ENCODE assay signal across 21 mouse cellular contexts in the genomic region with DNA sequence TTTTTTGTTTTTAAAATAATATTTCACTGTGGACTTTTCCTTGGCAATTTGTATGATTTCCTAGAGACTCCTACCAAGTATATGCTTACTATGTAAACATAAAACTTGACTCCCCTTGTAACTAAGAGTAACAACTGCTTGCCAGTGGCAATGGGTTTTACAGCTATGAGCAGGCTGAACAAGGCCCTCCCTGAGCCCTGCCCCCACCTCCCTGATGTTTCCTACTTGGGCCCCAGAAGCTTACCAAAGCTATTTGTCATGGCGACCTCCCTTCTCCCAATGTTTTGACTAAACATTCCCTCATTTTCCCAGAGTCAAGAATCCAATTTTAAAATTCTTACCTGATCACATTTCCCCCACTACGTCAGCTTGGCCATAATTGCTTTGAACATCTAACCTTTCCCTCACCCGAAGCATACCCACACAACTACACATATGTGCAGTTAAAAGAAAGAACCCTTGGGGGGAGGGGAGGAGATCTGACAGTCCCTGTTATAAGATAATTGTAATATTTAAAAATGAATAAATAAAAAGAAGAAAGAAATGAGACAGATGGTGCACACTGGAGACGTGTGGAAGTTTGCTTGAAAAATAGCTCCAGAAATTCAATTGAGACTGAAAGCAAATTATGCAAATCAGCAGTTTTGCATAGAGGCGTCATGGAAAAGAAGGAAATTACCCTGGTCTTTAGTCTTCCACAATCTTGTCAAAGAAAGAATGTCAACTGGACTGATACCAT. TPM values are rescaled to one million over a fixed set of nuclear protein-coding genes. Genes with fewer than 3 reads are reported as not detected.
DNase-seq lines count a peak whose midpoint lies in the region; ATAC-seq lines count a peak whose summit lies in the region.
"Had no signal": no experiment of that assay in that cellular context is flagged by ENCODE, and none has a peak within 500 bp of the region (broad histone marks: within the 10 kb centered on the region; RNA-seq: fewer than 3 reads in every experiment).

No protein-coding gene starts in this region.

- no peak for DNase-seq in hindbrain, embryonic 10.5 days (ENCODE audit: low spot score)
- DNase-seq in lung, adult 18-20 months, result no peak
- DNase-seq in embryo, embryonic 11 days, result peak; percentile 41
- DNase-seq in layer of hippocampus, postnatal 36 days, result no peak
- no peak for DNase-seq in spleen, postnatal 4 days (ENCODE audit: low spot score in 2 of 2)
- DNase-seq: cerebellum, postnatal 10 days; gastrocnemius, adult 2 months; heart, adult 18-20 months; left cerebral cortex, postnatal 4 days; lung, postnatal 14 days; thymus, postnatal 4 days had no signal

- no peak overlapping the region for H3K4me2 ChIP-seq in hindbrain, embryonic 13.5 days
- no peak overlapping the region for H3K4me2 ChIP-seq in lung, embryonic 16.5 days (ENCODE audit: low read depth, low read length)
- no peak overlapping the region for H3K4me2 ChIP-seq in forebrain, embryonic 16.5 days (ENCODE audit: low read length)
- H3K4me2 ChIP-seq: embryonic facial prominence, embryonic 13.5 days; heart, embryonic 15.5 days; liver, embryonic 11.5 days; neural tube, embryonic 12.5 days had no signal

- no peak overlapping the region for H3K4me3 ChIP-seq in hindbrain, embryonic 13.5 days
- no peak overlapping the region for H3K4me3 ChIP-seq in hindbrain, embryonic 10.5 days
- no peak overlapping the region for H3K4me3 ChIP-seq in lung, embryonic 16.5 days (ENCODE audit: low read length)
- H3K4me3 ChIP-seq in forebrain, embryonic 16.5 days (replicated peaks; ENCODE audit: low read length), result no peak overlapping the region
- H3K4me3 ChIP-seq: embryonic facial prominence, embryonic 13.5 days; gastrocnemius, adult 2 months; heart, embryonic 15.5 days; layer of hippocampus, adult 2 months; megakaryocyte, embryonic 14.5 days; neural tube, embryonic 12.5 days had no signal

- 0 out of 2 replicates have a peak, but pooled peaks cover 4% of the 10 kb centered on the region for H3K4me1 ChIP-seq in hindbrain, embryonic 13.5 days (replicated peaks)
- H3K4me1 ChIP-seq in hindbrain, embryonic 10.5 days (replicated peaks), result 0 out of 2 replicates have a peak, but pooled peaks cover 6% of the 10 kb centered on the region
- H3K4me1 ChIP-seq in lung, embryonic 16.5 days (replicated peaks; ENCODE audit: control insufficient read depth, insufficient read depth, low read length), result peaks cover 9% of the 10 kb centered on the region
- peaks cover 19% of the 10 kb centered on the region for H3K4me1 ChIP-seq in forebrain, embryonic 16.5 days (replicated peaks; ENCODE audit: control insufficient read depth, insufficient read depth, low read length)
- H3K4me1 ChIP-seq: megakaryocyte, embryonic 14.5 days had no signal

- H3K9ac ChIP-seq in hindbrain, embryonic 13.5 days, result no peak overlapping the region
- no peak overlapping the region for H3K9ac ChIP-seq in lung, embryonic 16.5 days (ENCODE audit: low read length)
- no peak overlapping the region for H3K9ac ChIP-seq in forebrain, embryonic 16.5 days (replicated peaks; ENCODE audit: low read depth, low read length)
- H3K9ac ChIP-seq: embryonic facial prominence, embryonic 13.5 days; heart, embryonic 15.5 days; neural tube, embryonic 12.5 days had no signal

- no peak overlapping the region for H3K27ac ChIP-seq in hindbrain, embryonic 13.5 days
- H3K27ac ChIP-seq in hindbrain, embryonic 10.5 days, result no peak overlapping the region
- no peak overlapping the region for H3K27ac ChIP-seq in lung, embryonic 16.5 days (ENCODE audit: low read length)
- H3K27ac ChIP-seq in forebrain, embryonic 16.5 days (ENCODE audit: low read length), result peak overlapping the region; percentile 82
- H3K27ac ChIP-seq: embryonic facial prominence, embryonic 13.5 days; gastrocnemius, adult 2 months; heart, embryonic 15.5 days; layer of hippocampus, adult 2 months; neural tube, embryonic 12.5 days had no signal

- 30% methylated on average over 5 of the region's 5 CpGs for WGBS in hindbrain, embryonic 13.5 days
- WGBS in hindbrain, embryonic 10.5 days, result 59% methylated on average over 5 of the region's 5 CpGs
- 48% methylated on average over 5 of the region's 5 CpGs for WGBS in lung, embryonic 16.5 days
- 18% methylated on average over 5 of the region's 5 CpGs for WGBS in forebrain, embryonic 16.5 days

- no peaks in the 10 kb centered on the region for H3K36me3 ChIP-seq in hindbrain, embryonic 13.5 days
- H3K36me3 ChIP-seq in hindbrain, embryonic 10.5 days, result no peaks in the 10 kb centered on the region
- H3K36me3 ChIP-seq in lung, embryonic 16.5 days (ENCODE audit: control insufficient read depth, insufficient read depth, low read length), result no peaks in the 10 kb centered on the region
- no peaks in the 10 kb centered on the region for H3K36me3 ChIP-seq in forebrain, embryonic 16.5 days (ENCODE audit: control insufficient read depth, insufficient read depth)
- H3K36me3 ChIP-seq: embryonic facial prominence, embryonic 13.5 days; heart, embryonic 15.5 days; neural tube, embryonic 12.5 days had no signal

- H3K27me3 ChIP-seq in hindbrain, embryonic 13.5 days, result no peaks in the 10 kb centered on the region
- no peaks in the 10 kb centered on the region for H3K27me3 ChIP-seq in hindbrain, embryonic 10.5 days (ENCODE audit: insufficient read depth, poor library complexity, severe bottlenecking)
- H3K27me3 ChIP-seq in lung, embryonic 16.5 days (ENCODE audit: control insufficient read depth, insufficient read depth, low read depth, low read length), result no peaks in the 10 kb centered on the region
- H3K27me3 ChIP-seq in forebrain, embryonic 16.5 days (replicated peaks; ENCODE audit: control insufficient read depth, insufficient read depth, low read length), result no peaks in the 10 kb centered on the region
- H3K27me3 ChIP-seq: embryonic facial prominence, embryonic 13.5 days; heart, embryonic 15.5 days; neural tube, embryonic 12.5 days had no signal

- H3K9me3 ChIP-seq in hindbrain, embryonic 13.5 days, result no peaks in the 10 kb centered on the region
- no peaks in the 10 kb centered on the region for H3K9me3 ChIP-seq in hindbrain, embryonic 10.5 days
- H3K9me3 ChIP-seq in lung, embryonic 16.5 days (ENCODE audit: control insufficient read depth, low read length), result no peaks in the 10 kb centered on the region
- H3K9me3 ChIP-seq in forebrain, embryonic 16.5 days (ENCODE audit: control insufficient read depth, low read length), result no peaks in the 10 kb centered on the region
- H3K9me3 ChIP-seq: embryonic facial prominence, embryonic 13.5 days; heart, embryonic 15.5 days; megakaryocyte, embryonic 14.5 days; neural tube, embryonic 12.5 days had no signal

- ATAC-seq in hindbrain, embryonic 13.5 days (ENCODE audit: low FRiP score), result 0 out of 2 replicates have a peak, but pooled peaks have one; percentile 32
- 0 out of 2 replicates have a peak, but pooled peaks have one; percentile 36 for ATAC-seq in lung, embryonic 16.5 days (ENCODE audit: low read depth)
- ATAC-seq in forebrain, embryonic 16.5 days, result peak; percentile 78
- ATAC-seq: intestine, postnatal 0 days had no signal

RNA-seq across cellular contexts. Expression of gene Sh3rf1, which starts 8.4 kb away (rescaled TPM):
- 30.0 and 30.5 TPM in 2 replicates for polyA plus RNA-seq in hindbrain, embryonic 13.5 days (2015; fragmentation: Nextera tagmentation; extraction: Ambion mirVana)
- polyA plus RNA-seq in hindbrain, embryonic 10.5 days (2016; fragmentation: Nextera tagmentation; extraction: Ambion mirVana), result 17.2 and 20.3 TPM in 2 replicates
- 17.8 and 18.7 TPM in 2 replicates for polyA plus RNA-seq in lung, embryonic 16.5 days (2015; fragmentation: Nextera tagmentation; extraction: Ambion mirVana)
- 30.4 and 33.6 TPM in 2 replicates for polyA plus RNA-seq in forebrain, embryonic 16.5 days (2015; fragmentation: Nextera tagmentation; extraction: Ambion mirVana)
- 10 to 100 TPM; 63.3 to 67.5 TPM for total RNA-seq in layer of hippocampus, postnatal 36 days (2021)
